Mouse (Mus musculus): ENCODE measurements around the gene Ltk. TPM values are rescaled to one million over a fixed set of nuclear protein-coding genes. Genes with fewer than 3 reads are reported as not detected.
A peak's percentile ranks its signal among the peaks of the same experiment; 100 is the strongest.

Gene Ltk
- total RNA-seq, 2 experiments from 2014 or later, result 5.9 to 7.1 TPM

- intact Hi-C loops (cut with DNase I), result no loop called here
- DNase-seq (ENCODE audit: extremely low spot score in 1 of 2, low spot score in 2 of 2), result no peak
These were observed 2.0 kb upstream of the Ltk start for GRCm38 (mm10) chr2:119762276-119762675.

- DNase-seq (ENCODE audit: extremely low spot score in 1 of 2, low spot score in 2 of 2), result no peak
- intact Hi-C loops (cut with DNase I), result no loop called here
These were observed 1.1 kb downstream of the Ltk start for GRCm38 (mm10) chr2:119758844-119759835.

GRCm38 (mm10) chr2:119758101-119758843 is 2.0 kb downstream of the Ltk start:
- intact Hi-C loops (cut with DNase I), result no loop called here
- DNase-seq (ENCODE audit: extremely low spot score in 1 of 2, low spot score in 2 of 2), result no peak

GRCm38 (mm10) chr2:119757601-119758100 is 2.6 kb downstream of the Ltk start:
- DNase-seq (ENCODE audit: extremely low spot score in 1 of 2, low spot score in 2 of 2), result no peak
- intact Hi-C loops (cut with DNase I), result no loop called here

- intact Hi-C loops (cut with DNase I), result no loop called here
- DNase-seq (ENCODE audit: extremely low spot score in 1 of 2, low spot score in 2 of 2), result peak in 1 of 2 experiments; percentile 24
These were observed 11.0 kb downstream of the Ltk start for GRCm38 (mm10) chr2:119749260-119749659.

- intact Hi-C loops (cut with DNase I), result no loop called here
- DNase-seq (ENCODE audit: extremely low spot score in 1 of 2, low spot score in 2 of 2), result peak in 1 of 2 experiments; percentile 40
These were observed 12.7 kb downstream of the Ltk start for GRCm38 (mm10) chr2:119747554-119747953.

GRCm38 (mm10) chr2:119745281-119745680 is 14.9 kb downstream of the Ltk start:
- intact Hi-C loops (cut with DNase I), result no loop called here
- DNase-seq (ENCODE audit: extremely low spot score in 1 of 2, low spot score in 2 of 2), result peak in 1 of 2 experiments; percentile 25

- peak in 1 of 2 experiments; percentile 68 for DNase-seq (ENCODE audit: extremely low spot score in 1 of 2, low spot score in 2 of 2)
- intact Hi-C loops (cut with DNase I), result no loop called here
These were observed 15.8 kb downstream of the Ltk start for GRCm38 (mm10) chr2:119744163-119745111.

- intact Hi-C loops (cut with DNase I), result no loop called here
- DNase-seq (ENCODE audit: extremely low spot score in 1 of 2, low spot score in 2 of 2), result no peak
These were observed 16.4 kb downstream of the Ltk start for GRCm38 (mm10) chr2:119743808-119744162.

GRCm38 (mm10) chr2:119743176-119743807 is 16.9 kb downstream of the Ltk start:
- intact Hi-C loops (cut with DNase I), result no loop called here

GRCm38 (mm10) chr2:119742461-119743175 is 17.6 kb downstream of the Ltk start:
- peak in 1 of 2 experiments; percentile 73 for DNase-seq (ENCODE audit: extremely low spot score in 1 of 2, low spot score in 2 of 2)
- intact Hi-C loops (cut with DNase I), result no loop called here

More at GRCm38 (mm10) chr2:119743176-119743807, 16.9 kb downstream of the Ltk start:
- DNase-seq (ENCODE audit: extremely low spot score in 1 of 2, low spot score in 2 of 2), result peak; percentile 50 to 83

GRCm38 (mm10) chr2:119741581-119742411 is 18.4 kb downstream of the Ltk start, which contains the start of gene Itpka:
TSS of gene Itpka (plus strand) at chr2:119742337.
- peak in 1 of 2 experiments; percentile 61 for DNase-seq (ENCODE audit: extremely low spot score in 1 of 2, low spot score in 2 of 2)
- intact Hi-C loops (cut with DNase I), result no loop called here

- intact Hi-C loops (cut with DNase I), result no loop called here
- no peak for DNase-seq (ENCODE audit: extremely low spot score in 1 of 2, low spot score in 2 of 2)
These were observed 19.7 kb downstream of the Ltk start for GRCm38 (mm10) chr2:119740567-119740966.

GRCm38 (mm10) chr2:119737124-119737523 is 23.1 kb downstream of the Ltk start:
- peak in 1 of 2 experiments; percentile 23 for DNase-seq (ENCODE audit: extremely low spot score in 1 of 2, low spot score in 2 of 2)
- intact Hi-C loops (cut with DNase I), result no loop called here

GRCm38 (mm10) chr2:119730735-119731134 is 29.5 kb downstream of the Ltk start:
- intact Hi-C loops (cut with DNase I), result no loop called here

GRCm38 (mm10) chr2:119727762-119728416 is 32.3 kb downstream of the Ltk start:
- DNase-seq (ENCODE audit: extremely low spot score in 1 of 2, low spot score in 2 of 2), result no peak
- intact Hi-C loops (cut with DNase I), result no loop called here

More at GRCm38 (mm10) chr2:119730735-119731134, 29.5 kb downstream of the Ltk start:
- DNase-seq (ENCODE audit: extremely low spot score in 1 of 2, low spot score in 2 of 2), result no peak

All from left cerebral cortex, postnatal 10 days (tissue).